Mouse (Mus musculus) E14TG2a.4 (cell line): Measurements from ENCODE around the gene Grb7.

ENCODE experiments used
- CTCF ChIP-seq: conservative IDR thresholded peaks from 2 replicates; pipeline ENCODE4 v1.5.1; 2014; ENCODE audit warnings: low read length
- POU5F1 ChIP-seq: IDR thresholded peaks from 2 replicates; pipeline ENCODE4 v1.6.1; 2014; ENCODE audit warnings: low read length, borderline replicate concordance

GRCm38 (mm10) chr11:98406621-98407020 is 39.6 kb upstream of the Grb7 start:
- TF ChIP-seq CTCF (no peak), POU5F1 (no peak)
